Mouse (Mus musculus) thymus, adult 2 months (tissue): Measurements from ENCODE around the gene Gm47959. TPM values are rescaled to one million over a fixed set of nuclear protein-coding genes. Genes with fewer than 3 reads are reported as not detected.

ENCODE experiments used
- DNase-seq: peaks from one replicate; pipeline ENCODE4 v3.0.0; 2021
- H3K27ac ChIP-seq: fragments of 200-500 bp; 2 replicates; pipeline ENCODE4 v1.5.1; 2012; ENCODE audit warnings: low read length, control low read depth; ENCODE audit not compliant: control insufficient read depth, insufficient read depth
- H3K27me3 ChIP-seq: fragments of 200-500 bp; 2 replicates; pipeline ENCODE4 v1.6.1; 2012; ENCODE audit warnings: mild to moderate bottlenecking, low read length, moderate library complexity, mixed read lengths; ENCODE audit not compliant: control insufficient read depth, insufficient read depth
- H3K36me3 ChIP-seq: fragments of 200-500 bp; 2 replicates; pipeline ENCODE4 v1.6.1; 2012; ENCODE audit warnings: mild to moderate bottlenecking, low read length, moderate library complexity; ENCODE audit not compliant: control insufficient read depth, insufficient read depth
- H3K4me1 ChIP-seq: fragments of 200-500 bp; replicated peaks from 2 replicates; pipeline ENCODE4 v1.6.1; 2012; ENCODE audit warnings: low read length; ENCODE audit not compliant: control insufficient read depth, insufficient read depth
- H3K4me3 ChIP-seq: fragments of 200-500 bp; 2 replicates; pipeline ENCODE4 v1.5.1; 2012; ENCODE audit warnings: mild to moderate bottlenecking, low read length, control low read depth, moderate library complexity; ENCODE audit not compliant: control insufficient read depth, insufficient read depth
- CTCF ChIP-seq: fragments of 200-500 bp; IDR thresholded peaks from 2 replicates; pipeline ENCODE4 v1.5.1; 2012; ENCODE audit warnings: mild to moderate bottlenecking, control low read depth, low read length, moderate library complexity, borderline replicate concordance; ENCODE audit not compliant: control insufficient read depth, poor library complexity, insufficient read depth; ENCODE audit errors: extremely low read depth
- POLR2A ChIP-seq: fragments of 200-500 bp; IDR thresholded peaks from 2 replicates; pipeline ENCODE4 v1.6.1; 2012; ENCODE audit warnings: mild to moderate bottlenecking, low read length, control low read depth, moderate library complexity; ENCODE audit not compliant: control insufficient read depth, poor library complexity, insufficient read depth; ENCODE audit errors: extremely low read depth
- WGBS: fragments of 180-500 bp; shearing (Covaris S2); methylation state at CpG from one replicate; pipeline ENCODE4 v1.1.7; 2018; 5-methylcytosine and 5-hydroxymethylcytosine counted together
- polyA plus RNA-seq: library from polyadenylated mRNA; depleted of rRNA; stranded (reverse); fragments of >200 nt; gene quantifications from 2 replicates; pipeline ENCODE4 v1.2.3, GENCODE M21; 2012

Gm47959 gene
- polyA plus RNA-seq, 1 experiment = not detected

GRCm38 (mm10) chr1:82974342-82974741, 26.0 kb upstream of the Gm47959 start:
- Histone ChIP-seq H3K27ac (peak overlapping the region; percentile 43; the same call in 1 of the 2 replicates), H3K36me3 (no peaks in the 10 kb centered on the region), H3K4me3 (no peak overlapping the region), H3K4me1 (peaks cover 8% of the 10 kb centered on the region), H3K27me3 (no peaks in the 10 kb centered on the region)
- no peak for DNase-seq
- TF ChIP-seq CTCF (no peak), POLR2A (no peak)
- WGBS = 74% methylated on average over 9 of the region's 9 CpGs

GRCm38 (mm10) chr1:82975750-82976149, 24.6 kb upstream of the Gm47959 start:
- Histone ChIP-seq H3K4me3 (no peak overlapping the region), H3K27ac (no peak overlapping the region), H3K4me1 (peaks cover 8% of the 10 kb centered on the region), H3K27me3 (no peaks in the 10 kb centered on the region), H3K36me3 (no peaks in the 10 kb centered on the region)
- DNase-seq = no peak
- 53% methylated on average over 5 of the region's 5 CpGs for WGBS
- no peak for TF ChIP-seq CTCF
- TF ChIP-seq POLR2A = no peak

GRCm38 (mm10) chr1:82977840-82978239, 22.5 kb upstream of the Gm47959 start:
- Histone ChIP-seq H3K4me3 (no peak overlapping the region), H3K27me3 (no peaks in the 10 kb centered on the region), H3K36me3 (no peaks in the 10 kb centered on the region), H3K27ac (no peak overlapping the region), H3K4me1 (peaks cover 8% of the 10 kb centered on the region)
- TF ChIP-seq CTCF = no peak
- TF ChIP-seq POLR2A = no peak
- DNase-seq = no peak

GRCm38 (mm10) chr1:82986738-82987137, 13.6 kb upstream of the Gm47959 start:
- H3K4me3 ChIP-seq = no peak overlapping the region

GRCm38 (mm10) chr1:82987530-82988198, 12.7 kb upstream of the Gm47959 start:
- Histone ChIP-seq H3K4me1 (no peaks in the 10 kb centered on the region), H3K27ac (no peak overlapping the region), H3K27me3 (no peaks in the 10 kb centered on the region), H3K4me3 (no peak overlapping the region), H3K36me3 (no peaks in the 10 kb centered on the region)
- peak; percentile 42 for DNase-seq
- TF ChIP-seq CTCF (no peak), POLR2A (no peak)
- WGBS = 34% methylated on average over 4 of the region's 4 CpGs

More at GRCm38 (mm10) chr1:82986738-82987137, 13.6 kb upstream of the Gm47959 start:
- 90% methylated on average over 6 of the region's 6 CpGs for WGBS
- TF ChIP-seq CTCF (no peak), POLR2A (no peak)
- Histone ChIP-seq H3K27ac (no peak overlapping the region), H3K36me3 (no peaks in the 10 kb centered on the region), H3K4me1 (no peaks in the 10 kb centered on the region), H3K27me3 (no peaks in the 10 kb centered on the region)
- DNase-seq = no peak

GRCm38 (mm10) chr1:82991062-82991461, 9.3 kb upstream of the Gm47959 start:
- H3K36me3 ChIP-seq = no peaks in the 10 kb centered on the region
- H3K27me3 ChIP-seq = no peaks in the 10 kb centered on the region
- DNase-seq = no peak
- H3K27ac ChIP-seq = no peak overlapping the region
- H3K4me3 ChIP-seq = no peak overlapping the region
- TF ChIP-seq CTCF (no peak), POLR2A (no peak)
- WGBS = 88% methylated on average over 4 of the region's 4 CpGs
- H3K4me1 ChIP-seq = no peaks in the 10 kb centered on the region
